Mouse (Mus musculus) right cerebral cortex, postnatal 14 days (tissue): ENCODE results near the gene Cers1.

ENCODE experiments used
- DNase-seq: peaks from one replicate; pipeline ENCODE4 v3.0.0; 2022

Cers1 gene

GRCm38 (mm10) chr8:70316511-70317504 is 1.2 kb downstream of the Cers1 start:
- peak; percentile 88 for DNase-seq

GRCm38 (mm10) chr8:70317872-70318271 is 2.3 kb downstream of the Cers1 start:
- no peak for DNase-seq

- DNase-seq = no peak
Observed at GRCm38 (mm10) chr8:70323716-70324115, 8.1 kb downstream of the Cers1 start.

GRCm38 (mm10) chr8:70327512-70327911 is 11.9 kb downstream of the Cers1 start:
- DNase-seq = no peak

- no peak for DNase-seq
Observed at GRCm38 (mm10) chr8:70329124-70329834, 13.7 kb downstream of the Cers1 start, which contains the start of gene Gdf1. Gene Gdf1, plus strand, starts transcription at chr8:70329817.

GRCm38 (mm10) chr8:70329835-70330740 is 14.5 kb downstream of the Cers1 start:
- DNase-seq = peak; percentile 48

GRCm38 (mm10) chr8:70330741-70331364 is 15.3 kb downstream of the Cers1 start:
- DNase-seq = peak; percentile 76

- DNase-seq = peak; percentile 47
Observed at GRCm38 (mm10) chr8:70331526-70331925, 16.0 kb downstream of the Cers1 start.

GRCm38 (mm10) chr8:70332070-70332877 is 16.7 kb downstream of the Cers1 start:
- peak; percentile 82 for DNase-seq

GRCm38 (mm10) chr8:70332878-70333202 is 17.3 kb downstream of the Cers1 start:
- no peak for DNase-seq

GRCm38 (mm10) chr8:70338931-70339330 is 23.4 kb downstream of the Cers1 start:
- no peak for DNase-seq

GRCm38 (mm10) chr8:70340659-70341058 is 25.1 kb downstream of the Cers1 start:
- no peak for DNase-seq

- DNase-seq = no peak
Observed at GRCm38 (mm10) chr8:70342007-70342406, 26.4 kb downstream of the Cers1 start.

- DNase-seq = no peak
Observed at GRCm38 (mm10) chr8:70343076-70343475, 27.5 kb downstream of the Cers1 start.

GRCm38 (mm10) chr8:70343696-70344095 is 28.1 kb downstream of the Cers1 start:
- no peak for DNase-seq

GRCm38 (mm10) chr8:70344279-70344678 is 28.7 kb downstream of the Cers1 start:
- no peak for DNase-seq

- no peak for DNase-seq
Observed at GRCm38 (mm10) chr8:70347443-70347842, 31.9 kb downstream of the Cers1 start.

- no peak for DNase-seq
Observed at GRCm38 (mm10) chr8:70347860-70348420, 32.4 kb downstream of the Cers1 start.

GRCm38 (mm10) chr8:70351035-70351999 is 35.7 kb downstream of the Cers1 start:
- DNase-seq = no peak

GRCm38 (mm10) chr8:70352000-70352384 is 36.4 kb downstream of the Cers1 start:
- no peak for DNase-seq
